Mouse (Mus musculus) layer of hippocampus, postnatal 36 days (tissue): ENCODE data around the gene Tmem19. TPM values are rescaled to one million over a fixed set of nuclear protein-coding genes. Genes with fewer than 3 reads are reported as not detected.
"Not testable (repeated sequence)": the region's sequence is repeated elsewhere in the genome, so short reads cannot be mapped to it uniquely, and the experiment has no call there.

ENCODE experiments used
- DNase-seq, 2 experiments: peaks; one replicate each; pipeline ENCODE4 v3.0.0; 2022
- total RNA-seq, 2 experiments: library from RNA; stranded (reverse); gene quantifications; 2 replicates each; pipeline ENCODE4 v1.2.3; 2021

The Tmem19 gene
- total RNA-seq, 2 experiments from 2014 or later, result 39.7 to 41.7 TPM

DNA sequence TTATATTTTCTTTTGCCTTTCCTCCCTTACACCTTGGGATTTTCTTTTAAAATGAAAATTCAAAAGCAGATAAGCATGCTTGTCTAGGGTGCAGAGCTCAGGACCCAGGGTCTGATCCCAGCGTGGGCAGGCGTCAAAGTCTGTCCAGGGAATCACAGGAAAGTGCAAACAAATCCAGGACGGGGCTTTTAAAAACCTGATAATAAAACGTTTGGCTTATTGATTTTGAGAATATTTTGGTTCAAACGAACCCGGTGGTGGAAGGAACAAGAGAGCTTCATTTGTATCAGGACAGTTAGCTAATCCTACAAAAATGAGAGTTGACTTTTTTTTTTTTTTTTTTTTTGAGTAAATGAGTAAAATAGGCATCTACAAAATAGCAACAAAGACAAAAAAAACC is 14.2 kb downstream of the Tmem19 start:
- no peak for DNase-seq

DNA sequence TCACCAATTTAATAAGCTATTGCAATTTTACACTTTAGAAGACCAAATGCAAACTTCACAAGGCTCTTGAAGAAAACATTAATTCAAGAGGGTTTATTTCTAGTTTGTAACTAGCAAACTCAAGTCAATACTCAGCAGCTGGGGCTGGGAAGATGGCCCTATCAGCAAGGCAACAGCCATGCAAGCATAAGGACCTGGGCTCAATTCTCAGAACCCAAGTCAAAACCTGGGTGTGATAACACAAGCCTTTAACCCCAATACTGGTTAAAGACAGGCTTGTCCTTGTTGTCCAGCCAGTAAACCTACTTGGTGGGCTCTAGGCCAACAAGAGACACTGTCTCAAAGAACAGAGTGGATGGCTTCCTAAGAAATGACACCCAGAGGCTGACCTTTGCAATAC is 15.9 kb downstream of the Tmem19 start:
- no peak for DNase-seq

- DNase-seq, result no peak
These were observed 19.4 kb downstream of the Tmem19 start for GRCm38 (mm10) chr10:115342771-115343425.

DNA sequence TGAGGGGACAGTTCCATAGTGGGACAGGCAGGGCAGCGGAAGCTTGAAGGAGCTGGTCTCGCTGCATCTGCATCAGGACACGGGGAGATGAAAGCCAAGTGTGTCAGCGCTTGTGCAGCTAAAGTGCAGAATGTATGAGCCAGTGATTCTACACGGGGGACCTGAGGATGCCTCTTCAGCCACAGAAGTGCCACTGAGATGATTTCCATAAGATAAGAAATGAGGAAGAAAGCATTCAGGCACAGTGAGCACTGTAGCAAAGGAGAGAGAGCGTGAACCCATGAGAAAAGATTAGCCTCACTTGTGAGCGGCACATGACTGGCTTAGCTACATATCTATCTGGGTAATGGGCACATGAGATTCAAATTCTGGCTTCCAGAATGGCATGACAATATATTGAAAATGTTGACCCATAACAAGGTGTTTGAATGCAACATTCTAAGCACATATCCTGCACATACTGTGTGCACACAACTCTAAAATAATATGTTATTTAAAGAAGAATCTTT is 22.4 kb downstream of the Tmem19 start:
- DNase-seq, result no peak

DNA sequence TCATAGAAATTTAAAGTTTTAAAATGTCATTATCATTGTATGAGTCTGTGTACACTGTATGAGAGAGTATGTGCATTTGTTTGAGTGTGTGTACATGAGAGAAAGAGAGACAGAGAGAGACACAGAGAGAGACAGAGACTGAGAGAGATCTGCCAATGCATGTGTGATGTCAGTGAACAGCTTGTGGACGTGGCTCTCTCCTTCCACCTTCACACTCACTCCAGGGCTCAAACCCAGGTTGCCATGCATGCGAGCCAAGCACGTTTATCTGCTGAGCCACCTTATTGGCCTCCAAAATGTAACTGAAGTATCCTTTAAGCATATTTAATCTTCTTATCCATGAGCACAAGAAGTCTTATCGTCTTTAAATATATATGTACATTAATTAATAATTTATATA is 25.4 kb downstream of the Tmem19 start:
- no peak for DNase-seq

- no peak for DNase-seq
These were observed 28.8 kb downstream of the Tmem19 start for GRCm38 (mm10) chr10:115333528-115333927.

DNA sequence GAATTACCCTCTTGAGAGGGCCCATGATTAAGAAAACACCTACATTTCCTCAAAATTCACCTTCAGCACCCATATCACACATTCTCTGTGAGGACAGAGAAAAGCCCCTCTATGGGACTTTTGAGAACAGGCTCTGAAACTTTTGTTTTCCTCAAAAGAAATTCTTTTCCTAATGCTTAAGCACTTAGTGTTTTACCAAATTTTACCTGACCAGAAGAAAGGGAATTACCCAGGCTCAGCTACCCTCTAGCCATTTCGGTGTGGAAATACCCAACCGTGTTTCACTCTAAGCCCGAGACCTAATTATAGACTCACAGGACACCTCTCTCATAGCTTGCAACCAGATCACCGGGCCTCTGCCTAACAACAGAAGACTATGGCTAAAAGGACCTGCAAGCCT is 29.3 kb downstream of the Tmem19 start:
- DNase-seq, result no peak

- DNase-seq, result no peak
These were observed 29.8 kb downstream of the Tmem19 start for GRCm38 (mm10) chr10:115332420-115332952.

GRCm38 (mm10) chr10:115329010-115329530 is 33.2 kb downstream of the Tmem19 start:
- DNase-seq, result no peak

GRCm38 (mm10) chr10:115328514-115328913 is 33.8 kb downstream of the Tmem19 start:
- DNase-seq, result no peak

DNA sequence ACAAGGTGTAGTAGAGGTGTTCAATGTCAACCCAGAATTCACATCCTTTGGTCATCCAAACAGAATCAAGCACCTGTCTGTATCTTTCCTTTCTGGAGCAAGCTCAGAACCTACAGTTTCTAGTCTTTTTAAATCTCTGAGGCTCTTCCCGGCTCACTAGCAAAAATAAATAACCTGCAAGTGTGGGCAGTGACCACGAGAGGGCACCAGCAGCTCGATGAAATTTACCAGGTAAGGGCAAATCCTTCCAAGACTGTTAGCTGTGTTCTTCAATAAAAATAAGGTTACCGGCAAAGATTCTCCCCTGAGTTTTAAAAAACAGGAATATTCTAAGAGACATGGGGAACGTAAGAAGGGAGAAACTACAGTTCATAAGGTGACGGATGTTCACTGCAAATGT is 39.0 kb downstream of the Tmem19 start:
- peak; percentile 55 to 64 for DNase-seq

- DNase-seq, result no peak
These were observed 40.8 kb downstream of the Tmem19 start for GRCm38 (mm10) chr10:115321317-115322035.

- not testable (repeated sequence) for DNase-seq
These were observed 43.9 kb downstream of the Tmem19 start for GRCm38 (mm10) chr10:115318388-115318787.

DNA sequence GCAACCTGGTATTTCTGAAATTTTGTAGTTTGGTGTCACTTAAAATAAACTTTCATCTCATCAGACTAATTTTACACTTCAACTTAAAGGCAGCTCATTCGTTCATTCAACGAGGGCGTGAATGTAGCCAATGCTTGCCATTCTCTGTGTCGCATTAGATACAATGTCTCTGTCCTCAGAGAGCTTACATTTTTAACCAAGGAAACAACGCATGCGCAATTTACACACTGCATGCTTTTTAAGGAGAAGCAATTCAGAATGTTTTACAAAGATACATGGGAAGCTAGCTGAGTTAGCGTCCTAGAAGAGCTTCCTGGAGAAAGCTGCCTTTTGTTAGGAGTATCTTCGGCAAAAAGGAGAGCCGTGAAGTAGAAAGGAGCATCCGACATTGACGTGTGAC is 46.0 kb downstream of the Tmem19 start:
- DNase-seq, result no peak

DNA sequence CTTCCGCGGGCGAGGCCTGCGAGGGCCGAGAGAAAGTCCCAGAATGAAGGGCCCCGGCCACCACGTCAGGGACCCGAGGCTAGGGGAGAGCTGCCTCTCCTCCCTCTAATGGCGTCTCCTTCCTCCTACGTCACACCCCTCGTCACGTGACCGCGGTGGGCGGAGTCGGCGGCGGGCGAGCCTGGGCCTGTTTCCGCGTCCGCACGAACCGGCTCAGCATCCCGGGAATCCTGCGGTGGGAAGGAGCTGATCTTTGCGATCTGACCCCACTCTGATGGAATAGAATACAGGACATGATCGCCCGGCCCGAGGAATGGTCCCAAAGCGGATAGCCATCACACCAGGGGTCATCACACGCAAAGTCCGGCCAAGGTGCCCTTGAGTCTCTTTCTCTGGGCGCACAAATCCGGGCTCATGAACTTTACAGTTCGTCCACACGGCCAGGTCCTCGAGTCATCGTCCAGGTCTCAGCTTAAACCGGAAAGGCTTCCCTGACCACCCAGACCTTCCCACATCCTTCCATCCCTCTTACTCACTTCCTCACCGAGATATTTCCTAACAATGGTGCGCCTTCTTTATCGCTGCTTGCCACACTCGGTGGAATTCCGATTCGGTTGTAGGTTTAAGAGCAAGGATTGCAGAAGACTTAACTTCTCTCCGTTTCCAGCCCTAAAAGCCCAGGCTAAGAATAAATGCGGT is 46.7 kb downstream of the Tmem19 start, which contains the start of gene Rab21:
Rab21 (minus strand) TSS at position 122 of the 699 bp plus-strand sequence.
- peak; percentile 97 to 98 for DNase-seq

DNA sequence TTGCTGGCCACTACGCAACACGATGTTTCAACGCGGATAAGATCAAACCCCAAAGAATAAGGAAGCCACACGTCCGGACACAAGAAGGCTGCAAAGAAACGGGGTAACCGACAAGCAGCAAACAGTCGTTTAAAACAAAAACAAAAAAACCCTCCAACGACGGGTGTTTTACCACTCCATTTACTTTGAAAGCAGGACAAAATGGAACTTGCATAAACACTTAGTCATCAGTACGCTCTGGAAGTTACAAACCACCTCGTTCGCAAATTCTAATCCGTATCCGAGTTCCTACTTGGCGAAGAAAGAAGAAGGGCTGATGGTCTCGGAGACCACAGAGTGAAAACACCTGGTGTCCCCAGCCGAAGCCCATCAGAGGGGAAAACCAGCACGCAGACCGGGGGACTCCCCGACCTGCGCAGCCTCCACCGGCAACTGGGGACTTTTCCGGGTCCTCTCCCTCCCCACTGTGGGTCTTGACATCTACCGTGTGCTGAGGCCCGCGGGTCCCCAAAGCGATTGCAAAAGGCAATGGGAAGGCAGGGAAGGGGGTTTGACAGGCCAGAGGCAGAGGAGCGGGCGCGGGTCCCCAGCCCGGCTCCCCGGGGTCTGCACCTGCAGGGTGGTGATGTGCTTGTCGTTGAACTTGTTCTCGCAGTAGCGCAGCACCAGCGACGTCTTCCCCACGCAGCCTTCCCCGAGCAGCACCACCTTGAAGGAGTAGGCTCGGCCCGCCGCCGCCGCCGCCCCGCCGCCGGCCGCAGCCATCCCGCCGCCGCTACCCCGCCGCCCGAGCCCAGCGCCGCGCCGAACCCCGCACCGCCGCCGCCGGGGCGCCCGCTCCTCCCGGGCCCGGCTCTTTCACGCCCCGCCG is 47.5 kb downstream of the Tmem19 start:
- peak in 1 of 2 experiments; percentile 41 for DNase-seq

GRCm38 (mm10) chr10:115314287-115314581 is 48.1 kb downstream of the Tmem19 start:
- no peak for DNase-seq

- DNase-seq, result no peak
These were observed 48.5 kb downstream of the Tmem19 start for GRCm38 (mm10) chr10:115313641-115314286.

DNA sequence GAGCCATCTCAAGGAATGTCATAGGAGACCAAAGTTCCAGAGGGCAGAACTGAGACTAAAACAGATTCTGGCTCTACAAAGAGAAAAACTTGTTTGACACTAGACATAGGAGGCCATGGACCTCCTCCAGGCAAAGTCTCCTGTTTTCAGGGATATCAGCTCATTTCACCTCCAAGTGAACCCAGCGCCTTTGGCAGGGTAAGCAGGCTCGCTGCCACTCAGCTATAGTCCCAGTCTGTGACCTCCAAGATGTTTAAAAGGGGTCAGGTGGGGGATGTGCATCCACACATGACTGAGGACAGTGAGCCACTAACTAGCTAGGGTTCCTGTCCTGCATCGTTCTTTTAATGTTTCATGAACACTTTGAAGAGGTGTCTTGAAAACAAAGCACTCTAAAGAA is 49.6 kb downstream of the Tmem19 start:
- no peak for DNase-seq

DNA sequence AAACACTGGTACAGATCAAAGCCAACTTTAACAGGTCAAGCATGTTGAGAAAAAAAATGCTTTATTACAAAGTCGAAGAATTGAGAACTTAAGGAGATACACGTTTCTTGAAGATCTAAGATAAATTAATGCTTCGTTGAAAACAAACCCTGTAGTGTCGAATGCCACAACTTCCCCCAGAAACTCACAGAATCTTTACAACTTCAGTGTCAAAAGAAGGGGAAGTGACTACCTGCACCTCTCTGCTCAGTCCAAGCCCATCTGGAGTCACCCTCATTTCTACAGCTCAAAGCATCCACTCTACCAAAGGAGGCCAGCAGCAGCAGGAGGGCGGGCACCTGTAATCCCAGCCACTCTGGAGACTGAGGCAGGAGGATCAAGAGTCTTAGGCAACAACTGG is 50.1 kb downstream of the Tmem19 start:
- DNase-seq, result no peak

DNA sequence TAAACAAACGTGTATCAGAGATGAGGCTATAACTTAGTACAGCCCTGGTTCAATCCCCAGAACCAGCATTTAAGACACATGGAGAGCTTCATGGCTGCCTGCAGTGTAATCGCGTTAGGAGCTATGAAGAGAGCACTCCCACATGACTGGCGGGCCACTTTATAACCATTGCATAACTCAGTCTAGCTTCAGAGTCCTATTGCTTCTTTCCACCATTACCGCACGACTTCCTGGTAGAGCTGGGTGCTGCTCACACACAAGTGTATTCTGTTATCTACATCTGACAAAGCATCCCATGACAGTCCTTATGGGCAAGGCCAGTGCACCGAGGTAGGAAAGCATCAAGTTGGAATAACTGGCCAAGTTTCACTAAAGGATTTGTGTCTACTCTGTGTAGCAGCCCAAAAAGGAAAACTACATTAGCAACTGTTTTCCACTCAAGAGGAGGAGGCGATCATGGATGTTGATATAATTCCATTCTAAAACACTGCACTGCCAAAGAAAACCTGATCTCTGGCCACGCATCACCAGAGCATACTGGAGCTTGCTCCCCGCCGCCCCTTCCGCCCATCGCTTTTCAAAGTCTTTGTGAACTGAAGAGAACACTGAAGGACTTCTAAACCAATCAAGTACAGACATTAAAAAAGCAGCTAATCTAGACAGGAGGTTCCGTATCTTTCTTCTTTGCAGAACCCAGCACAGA is 50.9 kb downstream of the Tmem19 start:
- no peak for DNase-seq
